Mouse (Mus musculus) liver, postnatal 0 days (tissue): ENCODE measurements at regions not wholly inside any gene's neighbourhood (a gene's known extent, or its start where the extent isn't known, plus 50 kb on each side); places are given as distances from the start of the nearest gene placed in this dataset.

Source experiments
- ATAC-seq: fragments of 200-750 bp; cut with Nextera tagmentation; 2 replicates; pipeline ENCODE4 v1.8.0; 2017; ENCODE audit warnings: mild to moderate bottlenecking, moderate library complexity
- DNase-seq: peaks from one replicate; pipeline ENCODE4 v3.0.0-alpha.2; 2016
- H3K27ac ChIP-seq: fragments of 300-500 bp; sonication (generic); 2 replicates; pipeline ENCODE4 v1.5.1; 2014; ENCODE audit warnings: antibody characterized with exemption, moderate library complexity, mild to moderate bottlenecking, low read depth
- H3K27me3 ChIP-seq: fragments of 300-500 bp; sonication (generic); 2 replicates; pipeline ENCODE4 v1.6.1; 2014; ENCODE audit warnings: low read length, control low read depth, mixed read lengths; ENCODE audit not compliant: insufficient read depth
- H3K36me3 ChIP-seq: fragments of 300-500 bp; sonication (generic); replicated peaks from 2 replicates; pipeline ENCODE4 v1.6.1; 2014; ENCODE audit warnings: mild to moderate bottlenecking, control low read depth, low read length, moderate library complexity, mixed read lengths; ENCODE audit not compliant: insufficient read depth
- H3K4me1 ChIP-seq: fragments of 300-500 bp; sonication (generic); 2 replicates; pipeline ENCODE4 v1.6.1; 2014; ENCODE audit warnings: antibody characterized with exemption, mild to moderate bottlenecking, control low read depth; ENCODE audit not compliant: insufficient read depth
- H3K4me2 ChIP-seq: fragments of 300-500 bp; sonication (generic); 2 replicates; pipeline ENCODE4 v1.6.1; 2014; ENCODE audit warnings: low read depth, mild to moderate bottlenecking, low read length, moderate library complexity, mixed read lengths
- H3K4me3 ChIP-seq: fragments of 300-500 bp; sonication (generic); 2 replicates; pipeline ENCODE4 v1.5.1; 2014; ENCODE audit warnings: low read depth, low read length
- H3K9ac ChIP-seq: fragments of 300-500 bp; sonication (generic); replicated peaks from 2 replicates; pipeline ENCODE4 v1.6.1; 2014; ENCODE audit warnings: mild to moderate bottlenecking, moderate library complexity
- H3K9me3 ChIP-seq: fragments of 300-500 bp; sonication (generic); 2 replicates; pipeline ENCODE4 v1.6.1; 2016; ENCODE audit warnings: mild to moderate bottlenecking, control low read depth, low read length, mixed read lengths
- CTCF ChIP-seq: sonication (generic); IDR thresholded peaks from 2 replicates; pipeline ENCODE4 v1.5.1; 2016; ENCODE audit warnings: antibody characterized with exemption, low read depth
- EP300 ChIP-seq: IDR thresholded peaks from 2 replicates; pipeline ENCODE4 v1.6.1; 2016; ENCODE audit warnings: antibody characterized with exemption, low read depth, mild to moderate bottlenecking
- WGBS: fragments of 180-500 bp; shearing (Covaris S2); extraction: QIAGEN DNeasy Blood & Tissue Kit; methylation state at CpG from one replicate; pipeline ENCODE4 v1.1.7; 2014; ENCODE audit not compliant: insufficient replicate concordance; 5-methylcytosine and 5-hydroxymethylcytosine counted together

- ATAC-seq: no peak
- no peak overlapping the region for H3K9ac ChIP-seq
Measured at GRCm38 (mm10) chr17:60018752-60019323, 1005.7 kb upstream of the Nudt12 start.

DNA sequence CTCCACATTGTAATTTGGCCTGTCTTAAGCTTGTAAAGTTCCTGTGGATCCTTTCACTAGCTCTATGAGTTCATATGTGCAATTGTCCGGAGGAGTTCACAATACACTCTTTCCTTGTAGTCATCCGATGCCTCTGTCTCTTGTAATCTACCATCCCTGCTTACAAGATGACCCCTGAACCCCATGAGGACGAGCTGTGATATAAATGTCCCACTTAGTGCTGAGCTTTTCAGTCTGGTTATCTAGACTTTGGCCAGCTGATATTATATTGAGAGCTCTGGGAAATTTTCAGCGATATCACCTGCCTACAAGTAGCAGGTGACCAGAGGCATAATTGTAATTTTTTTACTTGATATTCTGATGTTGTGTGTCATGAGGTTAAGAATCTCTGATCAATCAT is 984.8 kb upstream of the Nudt12 start:
- H3K36me3 ChIP-seq: no peaks in the 10 kb centered on the region
- no peak overlapping the region for H3K4me2 ChIP-seq
- H3K9ac ChIP-seq: no peak overlapping the region
- no peaks in the 10 kb centered on the region for H3K27me3 ChIP-seq
- DNase-seq: no peak
- no peak for ATAC-seq
- H3K4me1 ChIP-seq: no peaks in the 10 kb centered on the region
- no peaks in the 10 kb centered on the region for H3K9me3 ChIP-seq
- TF ChIP-seq CTCF: no peak
- TF ChIP-seq EP300: no peak
- no peak overlapping the region for H3K4me3 ChIP-seq
- WGBS: 65% methylated on average over 4 of the region's 4 CpGs
- H3K27ac ChIP-seq: no peak overlapping the region

More at GRCm38 (mm10) chr17:60018752-60019323, 1005.7 kb upstream of the Nudt12 start:
- no peak overlapping the region for H3K27ac ChIP-seq
- no peak overlapping the region for H3K4me2 ChIP-seq
- H3K4me3 ChIP-seq: no peak overlapping the region
- WGBS: 72% methylated on average over 6 of the region's 6 CpGs
- no peaks in the 10 kb centered on the region for H3K4me1 ChIP-seq
- H3K27me3 ChIP-seq: no peaks in the 10 kb centered on the region
- TF ChIP-seq CTCF: no peak
- no peak for TF ChIP-seq EP300
- no peak for DNase-seq
- no peaks in the 10 kb centered on the region for H3K9me3 ChIP-seq
- no peaks in the 10 kb centered on the region for H3K36me3 ChIP-seq

- DNase-seq: no peak
- no peaks in the 10 kb centered on the region for H3K36me3 ChIP-seq
- H3K4me1 ChIP-seq: no peaks in the 10 kb centered on the region
- H3K4me2 ChIP-seq: no peak overlapping the region
- H3K27me3 ChIP-seq: no peaks in the 10 kb centered on the region
- no peak overlapping the region for H3K4me3 ChIP-seq
- no peaks in the 10 kb centered on the region for H3K9me3 ChIP-seq
- no peak overlapping the region for H3K27ac ChIP-seq
- TF ChIP-seq CTCF (no peak), EP300 (no peak)
- H3K9ac ChIP-seq: no peak overlapping the region
- ATAC-seq: no peak
Measured at GRCm38 (mm10) chr17:59979325-59979880, 966.2 kb upstream of the Nudt12 start.

DNA sequence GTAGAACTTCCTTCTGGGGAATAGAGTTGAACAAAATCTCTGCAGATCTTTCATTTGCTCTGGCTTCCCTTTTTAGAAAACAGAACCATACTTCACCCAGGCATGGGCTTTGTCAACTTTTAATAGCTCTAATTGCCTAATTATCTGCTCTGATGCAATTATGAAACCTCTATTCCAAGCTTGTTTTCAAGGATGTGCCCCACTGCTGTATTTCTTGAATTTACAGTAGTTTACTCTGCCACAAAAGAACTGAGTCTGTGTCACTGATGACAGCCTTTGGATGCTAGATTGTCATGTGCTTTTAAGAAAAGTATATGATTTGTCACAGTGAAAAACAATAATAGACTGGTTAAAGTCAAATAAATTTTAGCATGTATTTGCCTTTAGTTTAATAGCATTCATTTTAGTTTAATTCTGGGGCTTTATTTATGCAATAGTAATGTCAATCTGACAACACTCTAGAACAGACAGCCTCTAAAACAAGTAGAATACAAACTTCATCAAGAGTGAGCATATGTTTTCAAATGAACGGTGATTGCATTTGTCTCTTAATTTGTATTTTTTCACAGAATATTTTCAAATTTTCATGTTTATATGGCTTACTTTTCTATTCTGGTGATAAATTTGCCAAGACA is 964.1 kb upstream of the Nudt12 start:
- no peaks in the 10 kb centered on the region for H3K36me3 ChIP-seq
- no peaks in the 10 kb centered on the region for H3K9me3 ChIP-seq
- no peak overlapping the region for H3K27ac ChIP-seq
- WGBS: 85% methylated on average over 1 of the region's 1 CpGs
- no peak overlapping the region for H3K4me3 ChIP-seq
- H3K4me1 ChIP-seq: no peaks in the 10 kb centered on the region
- no peaks in the 10 kb centered on the region for H3K27me3 ChIP-seq
- H3K4me2 ChIP-seq: no peak overlapping the region
- DNase-seq (no peak), ATAC-seq (no peak)
- no peak overlapping the region for H3K9ac ChIP-seq
- TF ChIP-seq EP300 (no peak), CTCF (no peak)

DNA sequence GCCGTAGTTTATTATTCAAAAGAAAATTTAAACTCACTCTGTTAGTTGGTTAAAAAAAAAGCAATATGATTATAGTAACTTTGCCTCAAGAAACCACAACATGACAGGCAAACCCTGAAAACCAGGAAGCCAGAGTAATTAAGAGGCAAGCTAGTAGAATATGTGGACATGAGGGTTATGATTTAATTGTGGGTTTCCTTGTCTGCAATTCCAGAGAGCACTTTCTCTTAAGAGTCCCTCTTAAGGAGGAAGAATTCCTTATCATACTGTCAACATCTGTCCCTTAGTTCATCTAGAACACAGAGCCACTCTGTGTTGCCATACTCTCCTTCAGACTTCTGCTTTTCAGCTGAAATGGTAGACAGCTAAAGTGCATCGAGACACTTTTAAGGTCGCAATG is 954.2 kb upstream of the Nudt12 start:
- H3K36me3 ChIP-seq: no peaks in the 10 kb centered on the region
- DNase-seq (no peak), ATAC-seq (no peak)
- H3K27ac ChIP-seq: no peak overlapping the region
- H3K4me2 ChIP-seq: no peak overlapping the region
- H3K27me3 ChIP-seq: no peaks in the 10 kb centered on the region
- no peak overlapping the region for H3K9ac ChIP-seq
- H3K4me1 ChIP-seq: no peaks in the 10 kb centered on the region
- no peak overlapping the region for H3K4me3 ChIP-seq
- TF ChIP-seq EP300: no peak
- no peak for TF ChIP-seq CTCF
- WGBS: 44% methylated on average over 3 of the region's 3 CpGs
- H3K9me3 ChIP-seq: no peaks in the 10 kb centered on the region

GRCm38 (mm10) chr17:59955300-59956057 is 942.3 kb upstream of the Nudt12 start:
- H3K4me2 ChIP-seq: no peak overlapping the region
- no peak for TF ChIP-seq EP300
- WGBS: 82% methylated on average over 4 of the region's 4 CpGs
- DNase-seq (no peak), ATAC-seq (no peak)
- no peaks in the 10 kb centered on the region for H3K36me3 ChIP-seq
- H3K9me3 ChIP-seq: no peaks in the 10 kb centered on the region
- no peak overlapping the region for H3K9ac ChIP-seq
- no peaks in the 10 kb centered on the region for H3K27me3 ChIP-seq
- no peak overlapping the region for H3K27ac ChIP-seq
- H3K4me1 ChIP-seq: no peaks in the 10 kb centered on the region
- no peak overlapping the region for H3K4me3 ChIP-seq
